Mouse (Mus musculus): Measurements from ENCODE around the gene Phf21b. TPM values are rescaled to one million over a fixed set of nuclear protein-coding genes. Genes with fewer than 3 reads are reported as not detected.

Phf21b gene
- polyA plus RNA-seq, 1 experiment from 2014 or later = 0.17 TPM

Other genes starting within 250 kb of the Phf21b start
- 13.3 and 13.7 TPM in 2 replicates for gene Prr5, start 186.4 kb downstream of the Phf21b start, polyA plus RNA-seq (2015; fragmentation: Nextera tagmentation; extraction: Ambion mirVana)
- 28.7 and 30.5 TPM in 2 replicates for gene Arhgap8, start 136.0 kb downstream of the Phf21b start, polyA plus RNA-seq (2015; fragmentation: Nextera tagmentation; extraction: Ambion mirVana)
- 0.48 and 0.75 TPM in 2 replicates for gene Gm29666, start 64.0 kb upstream of the Phf21b start, polyA plus RNA-seq (2015; fragmentation: Nextera tagmentation; extraction: Ambion mirVana)
- gene Nup50, start 67.4 kb upstream of the Phf21b start, polyA plus RNA-seq (2015; fragmentation: Nextera tagmentation; extraction: Ambion mirVana) = 37.0 and 38.1 TPM in 2 replicates
- 4.1 and 6.2 TPM in 2 replicates for gene 5031439G07Rik, start 132.5 kb upstream of the Phf21b start, polyA plus RNA-seq (2015; fragmentation: Nextera tagmentation; extraction: Ambion mirVana)
- gene Upk3a, start 161.1 kb upstream of the Phf21b start, polyA plus RNA-seq (2015; fragmentation: Nextera tagmentation; extraction: Ambion mirVana) = 2.2 and 3.6 TPM in 2 replicates
- 17.6 and 17.9 TPM in 2 replicates for gene Fam118a, start 172.9 kb upstream of the Phf21b start, polyA plus RNA-seq (2015; fragmentation: Nextera tagmentation; extraction: Ambion mirVana)

Measured in thymus, postnatal 0 days (tissue).